Mouse (Mus musculus): ENCODE data around the gene Cfap61.

DNA sequence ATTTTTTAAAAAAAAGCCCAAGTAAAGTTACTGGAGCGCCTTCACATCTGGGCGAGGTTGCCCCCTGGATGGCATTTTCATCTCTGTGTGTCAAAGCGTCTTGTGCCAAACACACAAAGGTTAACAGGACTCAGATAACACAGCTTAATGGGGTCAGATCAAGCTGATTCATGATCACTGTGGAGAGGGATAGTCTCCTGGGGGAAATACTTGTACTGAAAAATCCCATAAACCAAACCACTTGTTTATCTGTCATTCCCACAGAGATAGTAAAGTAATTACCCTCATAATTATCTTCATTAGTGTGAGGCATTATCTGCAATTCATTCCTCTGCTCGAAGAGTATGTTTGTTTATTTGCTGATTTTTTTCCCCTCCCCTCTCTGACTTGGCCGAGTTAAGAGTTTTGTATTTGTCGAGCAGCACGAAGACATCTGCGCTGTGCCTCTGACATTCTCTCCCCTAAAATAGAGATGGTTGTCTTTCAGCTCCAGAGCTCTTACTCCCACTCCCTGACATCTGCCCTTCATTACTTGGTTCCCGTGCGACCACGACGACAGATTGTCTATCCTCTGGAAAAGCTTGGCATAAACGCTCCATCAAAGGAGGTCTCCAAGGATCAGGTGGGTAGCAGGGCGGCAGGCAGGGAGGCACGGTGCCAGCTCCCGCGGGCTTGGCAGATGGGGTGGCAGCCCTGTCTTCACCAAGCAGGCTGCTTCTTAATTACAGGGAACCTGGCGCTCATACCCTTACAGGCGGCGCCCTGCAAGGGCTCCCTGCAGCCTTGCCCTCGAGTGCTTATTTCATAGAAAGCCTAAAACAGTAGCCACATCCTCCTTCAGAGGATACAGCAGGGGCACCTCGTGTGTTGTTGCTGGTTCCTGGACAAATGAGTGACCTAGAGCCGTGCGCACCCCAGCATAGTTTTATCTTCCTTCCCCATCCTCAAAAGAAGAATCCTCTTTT is 110.6 kb downstream of the Cfap61 start:
- no peak for TF ChIP-seq CTCF (IDR thresholded peaks at IDR 0.05; ENCODE audit: extremely low read depth, insufficient read length, insufficient replicate concordance, low read depth, low read length)
- TF ChIP-seq POLR2A (IDR thresholded peaks at IDR 0.05; ENCODE audit: low read depth, low read length): no peak
